Comparison of ENCODE assay signal across 13 mouse cellular contexts in genomic region chr11:44238051-44238450, GRCm38 (mm10).
DNase-seq lines count a peak whose midpoint lies in the region.
"Had no signal": no experiment of that assay in that cellular context is flagged by ENCODE, and none has a peak within 500 bp of the region (broad histone marks: within the 10 kb centered on the region; RNA-seq: fewer than 3 reads in every experiment).

No protein-coding gene starts in this region.

- peak; percentile 40 for DNase-seq in heart, adult 11 months
- no peak for DNase-seq in heart, postnatal 10 days
- peak; percentile 88 for DNase-seq in ES-CJ7 (ENCODE audit: low read depth, low spot score)
- DNase-seq in R1 (ENCODE audit: low read depth, low spot score): peak; percentile 45
- peak; percentile 87 for DNase-seq in ZHBTc4 (ENCODE audit: low read depth, low spot score)
- no peak for DNase-seq in cerebellum, adult 18-20 months
- DNase-seq in thymus, postnatal 0 days (ENCODE audit: low spot score): no peak
- DNase-seq: B cell, adult 2 months; cerebellum, adult 11 months; cerebellum, adult 2 months; cerebellum, adult 9-10 months; cerebellum, postnatal 25 days; embryo, embryonic 11 days had no signal

- intact Hi-C loops in heart, postnatal 10 days (cut with DNase I): no loop called here

Comparison
In these comparisons a context has a peak if more than half of its experiments do, and no peak if none do; other contexts are left out.
1. DNase-seq: peak in heart, adult 11 months (single experiment), ES-CJ7 (single experiment), R1 (single experiment) and ZHBTc4 (single experiment); none in heart, postnatal 10 days (0 of 2), cerebellum, adult 18-20 months (0 of 2) and thymus, postnatal 0 days (single experiment).